Mouse (Mus musculus) CD4-positive, CD25-positive, alpha-beta regulatory T cell, adult 4 months (primary cell): ENCODE measurements around the gene Insc. TPM values are rescaled to one million over a fixed set of nuclear protein-coding genes. Genes with fewer than 3 reads are reported as not detected.

Experiments
- polyA plus RNA-seq, 2 experiments: library from polyadenylated mRNA; unstranded; fragments of 100-300 nt; shearing (Covaris generic); gene quantifications; one replicate each; pipeline ENCODE4 v1.2.1; 2017

The Insc gene
- polyA plus RNA-seq, 2 experiments from 2014 or later, result not detected

Other genes starting within 250 kb of the Insc start
- 1 to 10 TPM; 1.1 to 2.4 TPM for gene Cyp2r1, start 180.7 kb upstream of the Insc start, polyA plus RNA-seq
- not detected for gene Calca, start 107.3 kb upstream of the Insc start, polyA plus RNA-seq
- not detected for gene Calcb, start 25.1 kb upstream of the Insc start, polyA plus RNA-seq